Mouse (Mus musculus) heart, postnatal 10 days (tissue): ENCODE results near the gene Zbtb8a. TPM values are rescaled to one million over a fixed set of nuclear protein-coding genes. Genes with fewer than 3 reads are reported as not detected.
"Not testable (repeated sequence)": the region's sequence is repeated elsewhere in the genome, so short reads cannot be mapped to it uniquely, and the experiment has no call there.

Experiments used
- DNase-seq, 2 experiments: peaks; one replicate each; pipeline ENCODE4 v3.0.0; 2021
- intact Hi-C: fragments of 180-260 bp; cut with DNase I; formaldehyde crosslinking; loops from one replicate; pipeline ENCODE4 v1.15.1; 2025
- total RNA-seq, 2 experiments: library from RNA; stranded (reverse); gene quantifications; 2 replicates each; pipeline ENCODE4 v1.2.3; 2021

The Zbtb8a gene
- total RNA-seq, 2 experiments from 2014 or later: 5.9 to 7.1 TPM

GRCm38 (mm10) chr4:129379805-129380204 lies 1.9 kb upstream of the Zbtb8a start:
- no peak for DNase-seq
- intact Hi-C loops: no loop called here

DNA sequence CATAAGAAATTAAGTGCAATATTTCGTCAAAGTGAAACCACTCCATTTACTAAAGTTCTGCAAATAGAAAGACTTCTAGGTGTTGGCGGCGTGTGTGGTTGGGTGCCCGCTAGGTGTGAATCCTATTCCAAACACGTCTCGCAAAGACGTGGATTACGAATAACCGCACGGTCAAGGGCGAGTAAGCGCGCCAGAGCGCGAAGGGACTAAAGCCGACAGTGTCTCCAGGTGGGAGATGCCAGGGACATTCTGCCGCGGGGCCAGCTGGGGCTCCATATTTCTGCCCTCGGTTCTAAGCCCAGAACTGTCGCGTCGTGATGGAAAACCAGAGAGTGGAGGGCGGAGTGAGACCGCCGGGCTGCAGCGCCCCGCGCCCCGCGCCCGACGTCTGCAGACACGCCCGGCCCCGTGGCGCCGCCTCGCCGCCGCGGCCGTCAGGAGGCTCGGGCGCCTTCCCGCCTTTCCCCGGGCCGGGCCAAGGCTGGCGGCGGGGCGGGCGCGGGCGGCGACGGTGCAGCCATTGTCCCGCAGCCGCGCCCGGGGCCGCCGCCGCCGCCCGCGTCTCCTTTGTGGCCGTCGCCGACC lies 863 bp downstream of the Zbtb8a start:
- DNase-seq: peak; percentile 68 to 70
- intact Hi-C loops: no loop called here

GRCm38 (mm10) chr4:129375821-129376220 lies 2.1 kb downstream of the Zbtb8a start:
- intact Hi-C loops: loop anchor here (2.0 kb wide), 1 partner anchor 27 kb away; no protein-coding TSS in a partner anchor
- no peak for DNase-seq

- intact Hi-C loops: loop anchor here (2.0 kb wide), 1 partner anchor 26 kb away; no protein-coding TSS in a partner anchor
- no peak for DNase-seq
Observed at GRCm38 (mm10) chr4:129375000-129375399, 2.9 kb downstream of the Zbtb8a start.

GRCm38 (mm10) chr4:129374219-129374755 lies 3.6 kb downstream of the Zbtb8a start:
- intact Hi-C loops: loop anchor here (2.0 kb wide), 1 partner anchor 25 kb away; no protein-coding TSS in a partner anchor
- no peak for DNase-seq

DNA sequence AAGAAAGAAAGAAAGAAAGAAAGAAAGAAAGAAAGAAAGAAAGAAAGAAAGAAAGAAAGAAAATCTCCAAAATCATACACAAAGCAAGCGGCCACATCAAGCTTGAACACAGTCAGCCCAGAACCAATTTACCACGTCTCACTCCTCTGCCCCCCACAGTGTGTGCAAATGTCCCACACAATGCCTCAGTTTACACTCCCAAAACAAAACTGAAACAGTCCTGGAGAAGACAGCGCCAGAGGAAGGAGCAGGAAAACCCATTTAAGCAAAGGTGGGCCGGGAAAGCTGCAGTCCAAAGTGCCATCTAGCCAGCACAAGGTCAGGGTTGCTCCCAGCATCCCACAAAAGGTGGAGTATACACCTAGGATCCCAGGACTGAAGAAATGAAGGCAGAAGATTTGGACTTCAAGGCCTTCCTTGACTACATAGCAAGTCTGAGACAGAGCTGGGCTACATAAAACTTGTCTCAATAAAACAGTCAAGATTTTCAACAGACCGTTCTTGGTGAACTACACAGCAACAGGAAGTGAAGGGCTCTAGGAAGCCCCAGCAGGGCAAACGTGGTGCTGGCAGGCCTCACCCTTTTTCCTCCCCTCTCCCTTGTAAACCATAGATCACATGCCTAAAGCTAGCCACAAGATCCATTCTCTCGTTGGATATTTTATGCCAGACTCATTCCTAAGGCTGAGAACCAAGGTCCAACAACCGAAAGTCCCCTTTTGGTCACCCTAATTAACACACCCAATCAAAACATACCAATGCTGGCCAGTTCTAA lies 4.5 kb downstream of the Zbtb8a start:
- no peak for DNase-seq
- intact Hi-C loops: no loop called here

DNA sequence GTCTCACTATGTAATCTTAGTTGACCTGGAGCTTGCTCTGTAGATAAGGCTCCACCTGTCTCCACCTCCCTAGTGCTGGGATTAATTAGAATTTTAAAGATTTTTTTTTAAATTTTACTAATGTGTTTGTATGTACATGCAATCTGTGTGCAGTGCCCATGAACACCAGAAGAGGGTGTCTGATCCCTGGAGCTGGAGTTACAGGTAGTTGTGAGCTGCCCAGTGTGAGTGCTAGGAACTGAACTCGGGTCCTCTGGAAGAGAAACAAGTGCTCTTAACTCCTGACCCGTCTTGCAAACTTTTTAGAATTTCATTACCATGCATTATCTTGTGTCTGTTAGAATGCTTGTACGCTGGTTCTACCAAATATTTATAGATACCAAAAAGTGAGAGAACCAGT lies 6.5 kb downstream of the Zbtb8a start:
- intact Hi-C loops: no loop called here
- DNase-seq: no peak

- intact Hi-C loops: no loop called here
- no peak for DNase-seq
Observed at GRCm38 (mm10) chr4:129365224-129365623, 12.7 kb downstream of the Zbtb8a start.

- intact Hi-C loops: no loop called here
- DNase-seq: no peak
Observed at GRCm38 (mm10) chr4:129364379-129364778, 13.5 kb downstream of the Zbtb8a start.

GRCm38 (mm10) chr4:129363463-129363862 lies 14.5 kb downstream of the Zbtb8a start:
- intact Hi-C loops: no loop called here
- peak in 1 of 2 experiments; percentile 27 for DNase-seq

DNA sequence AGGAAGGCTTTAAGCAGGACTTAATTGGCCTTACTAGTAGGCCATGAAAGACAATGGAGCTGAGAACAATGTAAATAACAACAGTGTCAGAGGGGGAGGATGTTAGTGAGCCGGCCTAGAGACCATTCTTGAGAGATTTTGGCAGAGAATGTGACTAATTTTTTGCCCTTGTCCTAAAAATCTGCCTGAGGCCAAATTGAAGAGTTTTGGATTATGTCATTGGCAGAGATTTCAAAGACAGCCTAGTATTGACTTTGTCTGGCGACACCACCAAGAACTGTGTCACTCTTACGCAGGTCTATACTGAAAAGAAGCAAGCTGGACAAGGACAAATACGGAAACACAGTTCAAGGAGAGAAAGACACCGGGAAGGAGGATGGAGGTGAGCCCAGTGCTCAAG lies 15.1 kb downstream of the Zbtb8a start:
- DNase-seq: no peak
- intact Hi-C loops: no loop called here

DNA sequence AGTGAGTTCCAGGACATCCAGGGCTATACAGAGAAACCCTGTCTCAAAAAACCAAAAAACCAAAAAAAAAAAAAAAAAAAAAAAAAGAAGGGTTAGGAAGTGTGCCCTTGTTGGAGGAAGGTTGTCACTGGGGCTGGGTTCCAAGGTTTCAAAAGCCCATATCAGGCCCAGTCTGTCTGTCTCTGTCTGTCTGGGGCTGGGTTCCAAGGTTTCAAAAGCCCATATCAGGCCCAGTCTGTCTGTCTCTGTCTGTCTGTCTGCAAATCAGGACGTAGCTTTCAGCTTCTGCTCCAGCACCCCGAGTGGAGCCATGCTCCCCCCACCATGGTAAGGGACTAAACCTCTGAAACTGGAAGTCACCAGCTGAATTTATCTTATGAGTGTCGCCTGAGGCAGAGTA lies 15.7 kb downstream of the Zbtb8a start:
- intact Hi-C loops, DNase-seq: not testable (repeated sequence)

GRCm38 (mm10) chr4:129357613-129358163 lies 20.2 kb downstream of the Zbtb8a start:
- intact Hi-C loops: no loop called here
- no peak for DNase-seq

DNA sequence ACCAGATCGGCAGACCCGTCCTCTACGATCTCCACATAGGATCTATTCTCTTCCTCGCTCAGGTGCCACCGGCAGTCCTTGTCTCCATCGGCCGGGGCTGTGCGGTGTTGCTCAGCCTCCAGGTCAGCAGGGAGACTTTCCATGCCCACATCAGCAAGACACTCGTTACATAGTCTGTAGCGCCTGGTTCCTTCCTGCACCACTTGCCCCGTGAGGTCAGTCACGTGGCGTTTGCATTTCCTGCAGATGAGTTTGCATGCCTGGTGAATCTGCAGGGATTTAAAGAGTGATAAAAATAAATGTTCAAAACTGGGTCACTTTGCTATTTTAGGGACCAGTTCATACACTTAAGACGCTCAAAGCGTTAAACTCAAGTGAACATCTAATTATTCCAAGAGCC lies 23.7 kb downstream of the Zbtb8a start:
- intact Hi-C loops: no loop called here
- no peak for DNase-seq

GRCm38 (mm10) chr4:129353176-129353575 lies 24.7 kb downstream of the Zbtb8a start:
- intact Hi-C loops: no loop called here

DNA sequence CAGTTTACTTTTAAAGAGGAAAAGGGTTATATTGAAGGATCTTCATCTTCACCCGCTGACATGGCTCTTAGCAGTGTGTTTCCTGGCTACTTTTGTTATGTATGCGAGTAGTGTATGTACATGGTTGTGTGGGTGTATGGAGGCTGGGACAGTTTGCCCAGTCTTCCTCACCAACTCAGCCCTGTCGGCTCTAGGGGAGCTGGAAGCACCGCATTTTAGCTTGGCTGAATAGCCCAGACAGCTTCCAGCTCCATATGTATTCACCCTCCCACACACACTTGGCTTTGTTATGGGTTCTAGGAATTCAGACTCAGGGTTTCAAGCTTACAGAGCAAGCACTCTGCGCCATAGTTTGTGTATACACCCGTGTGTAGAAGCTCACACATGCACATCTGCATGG lies 26.8 kb downstream of the Zbtb8a start:
- DNase-seq: no peak
- intact Hi-C loops: loop anchor here (2.0 kb wide), 1 partner anchor 56 kb away; no protein-coding TSS in a partner anchor

More at GRCm38 (mm10) chr4:129353176-129353575, 24.7 kb downstream of the Zbtb8a start:
- DNase-seq: no peak

DNA sequence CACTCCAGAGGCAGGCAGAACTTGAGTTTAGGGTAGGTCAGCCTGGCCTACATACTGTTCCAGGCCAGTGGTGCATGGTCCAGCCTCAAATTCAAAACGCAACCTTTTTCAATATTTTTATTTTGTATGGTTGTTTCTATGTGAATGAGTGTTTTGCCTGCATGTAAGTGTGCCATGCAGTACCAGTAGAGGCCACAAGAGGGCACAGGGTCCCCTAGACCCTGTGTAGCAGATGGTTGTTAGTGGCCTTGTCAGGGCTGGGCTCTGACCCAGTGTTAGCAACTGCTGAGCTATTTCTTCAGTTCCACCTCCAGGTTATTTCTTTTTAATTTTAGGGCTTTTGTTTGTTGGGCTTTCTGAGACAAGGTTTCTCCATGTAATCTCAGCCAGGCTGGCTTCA lies 27.3 kb downstream of the Zbtb8a start:
- intact Hi-C loops: loop anchor here (1.0 to 2.0 kb wide), 2 partner anchors 56 to 105 kb away; no protein-coding TSS in a partner anchor

GRCm38 (mm10) chr4:129346481-129347154 lies 31.3 kb downstream of the Zbtb8a start:
- intact Hi-C loops: no loop called here
- peak; percentile 43 to 52 for DNase-seq

More for the DNA sequence above, 27.3 kb downstream of the Zbtb8a start:
- DNase-seq: peak; percentile 72 to 85

GRCm38 (mm10) chr4:129342705-129343104 lies 35.2 kb downstream of the Zbtb8a start:
- intact Hi-C loops: no loop called here
- DNase-seq: no peak

DNA sequence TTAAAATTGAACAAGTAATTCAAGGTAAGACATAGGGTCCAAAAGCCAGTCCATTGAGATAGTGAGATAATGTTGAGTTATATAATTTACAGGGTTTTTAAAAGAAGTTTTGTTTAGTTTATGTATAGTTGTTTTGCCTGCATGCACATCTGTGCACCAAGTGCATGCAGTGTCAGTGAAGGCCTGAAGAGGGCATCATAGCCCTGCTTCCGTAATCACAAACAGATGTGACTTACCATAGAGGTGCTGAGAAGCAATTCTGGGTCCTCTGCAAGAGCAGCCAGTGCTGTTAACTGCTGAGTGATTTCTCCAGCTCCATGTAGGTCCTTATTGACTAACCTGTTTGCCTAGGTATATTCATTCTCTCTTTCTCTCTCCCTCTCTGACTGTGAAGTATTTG lies 36.0 kb downstream of the Zbtb8a start:
- no peak for DNase-seq
- intact Hi-C loops: no loop called here

DNA sequence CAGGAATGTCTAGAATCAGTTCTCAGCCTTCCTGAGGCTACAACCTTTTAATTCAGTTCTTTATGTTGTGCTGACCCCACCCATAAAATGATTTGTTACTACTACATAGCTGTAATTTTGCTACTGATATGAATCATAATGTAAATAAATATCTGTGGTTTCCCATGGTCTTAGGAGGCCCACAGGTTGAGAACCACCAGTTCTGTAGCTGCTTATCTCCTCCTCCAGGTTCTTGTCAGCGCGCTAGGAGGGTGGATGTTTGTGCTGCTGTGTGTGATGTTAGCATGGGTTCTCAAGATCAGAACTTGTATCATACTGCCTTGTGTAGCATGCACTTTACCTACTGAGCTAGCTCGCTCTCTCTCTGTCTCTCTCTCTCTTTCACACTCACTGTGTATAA lies 38.2 kb downstream of the Zbtb8a start:
- DNase-seq: no peak
- intact Hi-C loops: no loop called here
